Mouse (Mus musculus) embryonic facial prominence, embryonic 15.5 days (tissue): Measurements from ENCODE around the gene Gm11042. TPM values are rescaled to one million over a fixed set of nuclear protein-coding genes. Genes with fewer than 3 reads are reported as not detected.
A peak's percentile ranks its signal among the peaks of the same experiment; 100 is the strongest.

Experiments used
- ATAC-seq: fragments of 200-750 bp; cut with Nextera tagmentation; 2 replicates; pipeline ENCODE4 v1.8.0; 2017; ENCODE audit warnings: low read depth, moderate TSS enrichment; ENCODE audit not compliant: insufficient number of reproducible peaks, low FRiP score, low TSS enrichment
- H3K27ac ChIP-seq: fragments of 300-500 bp; sonication (generic); replicated peaks from 2 replicates; pipeline ENCODE4 v1.5.1; 2015; ENCODE audit warnings: mild to moderate bottlenecking, inconsistent platforms
- H3K27me3 ChIP-seq: fragments of 300-500 bp; sonication (generic); 2 replicates; pipeline ENCODE4 v1.6.1; 2015; ENCODE audit warnings: inconsistent platforms
- H3K36me3 ChIP-seq: fragments of 300-500 bp; sonication (generic); 2 replicates; pipeline ENCODE4 v1.6.1; 2015; ENCODE audit warnings: mild to moderate bottlenecking, inconsistent platforms
- H3K4me1 ChIP-seq: fragments of 300-500 bp; sonication (generic); 2 replicates; pipeline ENCODE4 v1.6.1; 2015; ENCODE audit warnings: inconsistent platforms
- H3K4me2 ChIP-seq: fragments of 300-500 bp; sonication (generic); replicated peaks from 2 replicates; pipeline ENCODE4 v1.6.1; 2015; ENCODE audit warnings: mild to moderate bottlenecking, inconsistent platforms
- H3K4me3 ChIP-seq: fragments of 300-500 bp; sonication (generic); replicated peaks from 2 replicates; pipeline ENCODE4 v1.5.1; 2015; ENCODE audit warnings: mild to moderate bottlenecking, inconsistent platforms
- H3K9ac ChIP-seq: fragments of 300-500 bp; sonication (generic); 2 replicates; pipeline ENCODE4 v1.6.1; 2015; ENCODE audit warnings: inconsistent platforms
- H3K9me3 ChIP-seq: fragments of 300-500 bp; sonication (generic); replicated peaks from 2 replicates; pipeline ENCODE4 v1.6.1; 2016; ENCODE audit warnings: inconsistent platforms
- WGBS: fragments of 180-500 bp; shearing (Covaris S2); methylation state at CpG from one replicate; pipeline ENCODE4 v1.1.7; 2015; 5-methylcytosine and 5-hydroxymethylcytosine counted together
- polyA plus RNA-seq: library from polyadenylated mRNA; unstranded; fragments of >200 nt; fragmentation: Nextera tagmentation; extraction: Ambion mirVana; gene quantifications from 2 replicates; pipeline ENCODE4 v1.2.1, GENCODE M21; 2015

The Gm11042 gene
- polyA plus RNA-seq, 1 experiment from 2014 or later: not detected

DNA sequence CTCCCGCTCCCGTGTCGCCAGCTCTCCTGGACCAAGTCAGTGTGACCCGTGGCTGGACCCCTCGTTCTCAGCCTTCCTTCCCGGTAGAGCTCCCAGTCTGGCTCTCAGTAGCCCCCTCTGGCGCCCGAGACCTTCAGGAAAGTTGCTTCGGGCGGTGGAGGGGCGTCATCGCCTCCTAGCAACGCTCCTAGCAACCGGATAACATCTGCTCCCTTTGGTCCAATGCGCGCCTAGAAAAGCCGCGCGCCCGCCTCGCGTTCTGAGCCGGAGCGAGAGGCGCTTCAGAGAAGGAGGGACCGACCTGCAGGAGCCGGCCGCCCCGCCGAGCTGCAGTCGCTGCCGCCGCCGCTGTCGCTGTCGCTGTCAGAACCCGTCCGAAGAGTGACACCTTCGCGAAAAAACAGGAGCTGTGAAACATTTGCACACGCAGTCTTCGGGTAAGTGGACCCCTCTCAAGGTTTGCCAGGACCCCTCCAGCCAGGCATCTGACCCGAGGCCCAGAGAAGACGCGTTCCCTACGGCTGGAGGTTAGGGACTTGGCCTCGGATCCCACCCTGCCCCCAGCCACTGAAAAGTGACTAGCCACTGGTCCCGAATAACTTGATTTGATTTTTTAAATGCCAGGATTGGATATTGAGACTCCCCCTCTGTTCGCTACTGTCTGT is 32.0 kb downstream of the Gm11042 start:
- Histone ChIP-seq H3K9me3 (no peaks in the 10 kb centered on the region), H3K27me3 (peaks cover 31% of the 10 kb centered on the region), H3K27ac (no peak overlapping the region), H3K9ac (no peak overlapping the region), H3K4me3 (peak overlapping the region; percentile 43), H3K4me1 (peaks cover 11% of the 10 kb centered on the region), H3K36me3 (no peaks in the 10 kb centered on the region), H3K4me2 (peak overlapping the region; percentile 81)
- under 1% methylated on average over 49 of the region's 49 CpGs for WGBS
- peak; percentile 90 for ATAC-seq

DNA sequence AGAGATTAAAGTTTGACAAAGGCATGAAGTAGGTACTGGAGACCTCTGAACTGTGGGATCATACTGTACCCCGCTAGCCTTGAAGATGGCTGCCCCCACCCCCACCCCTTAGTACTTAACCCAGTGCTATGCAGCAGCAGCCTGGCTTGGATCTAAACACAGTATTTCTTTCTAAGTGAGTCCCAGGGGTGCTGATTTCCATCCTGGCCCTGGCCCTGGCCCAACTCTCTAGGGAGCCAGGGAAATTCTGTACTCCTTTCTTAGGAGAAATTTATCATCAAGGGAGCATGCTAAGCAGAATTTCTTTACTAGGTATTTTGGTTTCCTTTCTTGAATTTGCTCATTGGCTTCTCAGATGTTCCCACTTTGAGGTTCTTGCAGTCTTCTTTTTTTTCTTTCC is 33.3 kb downstream of the Gm11042 start:
- peaks cover 31% of the 10 kb centered on the region for H3K27me3 ChIP-seq
- H3K9ac ChIP-seq: no peak overlapping the region
- ATAC-seq: no peak
- no peak overlapping the region for H3K4me2 ChIP-seq
- WGBS: 79% methylated on average over 1 of the region's 1 CpGs
- no peak overlapping the region for H3K27ac ChIP-seq
- peaks cover 11% of the 10 kb centered on the region for H3K4me1 ChIP-seq
- no peaks in the 10 kb centered on the region for H3K36me3 ChIP-seq
- no peaks in the 10 kb centered on the region for H3K9me3 ChIP-seq
- H3K4me3 ChIP-seq: no peak overlapping the region

DNA sequence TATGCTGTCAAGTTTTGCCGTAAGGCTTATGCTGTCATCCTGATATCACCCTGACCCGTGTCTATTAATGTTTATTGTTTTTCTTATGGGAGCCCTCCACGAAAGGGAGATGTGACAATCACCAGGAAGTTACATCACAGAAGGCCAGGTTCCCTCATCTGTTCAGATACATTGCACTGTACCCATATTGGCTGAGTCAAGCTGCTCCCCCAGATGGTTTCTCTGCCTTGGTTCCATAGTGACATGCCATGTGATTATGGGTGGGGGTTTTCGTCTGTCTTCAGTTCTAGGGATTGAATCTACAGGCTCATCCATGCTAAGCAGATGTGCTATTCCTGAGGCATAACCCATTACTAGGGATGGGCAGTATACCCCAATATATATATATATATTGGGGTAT is 34.8 kb downstream of the Gm11042 start:
- Histone ChIP-seq H3K36me3 (no peaks in the 10 kb centered on the region), H3K9me3 (no peaks in the 10 kb centered on the region), H3K4me1 (peaks cover 11% of the 10 kb centered on the region), H3K9ac (no peak overlapping the region), H3K4me2 (no peak overlapping the region), H3K27ac (no peak overlapping the region), H3K27me3 (peaks cover 31% of the 10 kb centered on the region), H3K4me3 (no peak overlapping the region)
- 76% methylated on average over 4 of the region's 4 CpGs for WGBS
- ATAC-seq: no peak

DNA sequence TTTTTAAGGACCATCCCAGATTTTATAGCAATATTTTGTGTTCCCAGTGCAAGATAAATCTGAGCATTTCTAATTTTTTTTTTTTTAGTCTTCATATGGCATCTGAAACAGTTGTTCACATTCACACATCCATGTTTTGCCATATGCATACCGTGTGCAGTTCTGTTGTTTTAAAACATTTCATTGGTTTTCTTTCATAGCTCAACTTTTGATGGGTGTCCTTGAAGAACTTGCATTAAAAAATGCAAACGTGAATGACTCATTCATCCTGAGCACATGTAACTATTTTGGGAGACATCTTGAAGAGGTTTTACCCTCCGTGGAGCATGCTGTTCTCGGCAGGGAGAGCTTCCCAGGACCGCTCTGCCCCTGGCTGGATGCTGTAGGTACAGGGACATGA is 38.9 kb downstream of the Gm11042 start:
- Histone ChIP-seq H3K4me3 (no peak overlapping the region), H3K4me2 (no peak overlapping the region), H3K27me3 (peaks cover 2% of the 10 kb centered on the region; the same call in 1 of the 2 replicates), H3K36me3 (no peaks in the 10 kb centered on the region), H3K4me1 (no peaks in the 10 kb centered on the region), H3K27ac (no peak overlapping the region), H3K9me3 (no peaks in the 10 kb centered on the region), H3K9ac (no peak overlapping the region)
- no peak for ATAC-seq
- WGBS: 62% methylated on average over 5 of the region's 5 CpGs

DNA sequence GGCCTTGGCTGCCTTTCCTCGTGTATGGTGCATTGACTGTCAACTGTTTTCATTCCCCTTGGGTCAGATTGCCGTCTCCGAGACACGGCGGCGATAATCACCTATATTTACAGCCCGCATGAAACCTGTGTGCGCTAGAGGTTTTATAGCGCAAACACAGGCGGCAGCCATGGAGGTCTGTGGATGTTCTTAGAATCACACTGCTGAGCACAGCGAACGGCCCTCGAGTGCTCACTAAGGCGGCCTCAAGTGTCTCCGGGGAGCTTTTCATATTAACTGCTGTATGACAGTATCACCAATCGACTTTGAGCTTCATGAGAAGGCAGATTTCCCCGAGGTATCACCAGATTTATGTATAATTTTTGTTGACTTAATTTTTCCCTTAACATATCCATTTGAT is 43.6 kb downstream of the Gm11042 start:
- Histone ChIP-seq H3K4me1 (no peaks in the 10 kb centered on the region), H3K36me3 (no peaks in the 10 kb centered on the region), H3K4me2 (no peak overlapping the region), H3K27me3 (no peaks in the 10 kb centered on the region), H3K27ac (no peak overlapping the region), H3K9me3 (no peaks in the 10 kb centered on the region), H3K9ac (no peak overlapping the region), H3K4me3 (no peak overlapping the region)
- ATAC-seq: no peak
- WGBS: 90% methylated on average over 17 of the region's 17 CpGs

DNA sequence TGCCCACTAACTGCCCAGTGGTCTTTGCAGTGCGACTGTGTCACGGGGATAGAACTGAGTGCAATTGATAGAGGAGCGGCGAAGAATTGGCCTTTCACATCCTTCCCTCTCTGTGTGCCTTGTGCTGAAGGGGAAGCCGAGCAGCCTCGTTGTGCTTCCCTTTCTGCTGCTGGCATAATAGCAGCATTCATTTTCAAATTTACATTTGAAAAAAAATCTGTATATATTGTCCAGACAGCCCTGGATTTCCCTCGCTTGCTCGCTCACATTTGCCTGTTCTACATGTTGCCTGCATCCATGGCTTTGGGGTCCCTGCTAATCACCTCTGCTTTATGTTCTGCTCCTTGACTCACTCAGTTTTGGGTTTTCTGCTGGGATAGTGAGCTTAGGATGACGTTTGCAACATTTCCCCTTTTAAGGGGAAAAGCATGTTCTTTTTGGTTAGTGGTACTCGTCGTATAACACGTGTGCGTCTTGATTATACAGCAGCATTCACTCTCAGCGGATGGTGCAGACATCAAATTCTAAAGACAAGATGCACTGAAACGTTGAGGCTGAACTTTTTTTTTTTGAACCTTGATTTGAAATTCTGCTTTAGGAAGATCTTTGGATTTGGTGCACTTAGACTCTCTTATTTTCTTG is 47.4 kb downstream of the Gm11042 start:
- ATAC-seq: no peak
- no peak overlapping the region for H3K4me2 ChIP-seq
- WGBS: 83% methylated on average over 15 of the region's 15 CpGs
- H3K9ac ChIP-seq: no peak overlapping the region
- H3K36me3 ChIP-seq: no peaks in the 10 kb centered on the region
- H3K9me3 ChIP-seq: no peaks in the 10 kb centered on the region
- no peaks in the 10 kb centered on the region for H3K4me1 ChIP-seq
- no peak overlapping the region for H3K4me3 ChIP-seq
- H3K27ac ChIP-seq: no peak overlapping the region
- no peaks in the 10 kb centered on the region for H3K27me3 ChIP-seq

DNA sequence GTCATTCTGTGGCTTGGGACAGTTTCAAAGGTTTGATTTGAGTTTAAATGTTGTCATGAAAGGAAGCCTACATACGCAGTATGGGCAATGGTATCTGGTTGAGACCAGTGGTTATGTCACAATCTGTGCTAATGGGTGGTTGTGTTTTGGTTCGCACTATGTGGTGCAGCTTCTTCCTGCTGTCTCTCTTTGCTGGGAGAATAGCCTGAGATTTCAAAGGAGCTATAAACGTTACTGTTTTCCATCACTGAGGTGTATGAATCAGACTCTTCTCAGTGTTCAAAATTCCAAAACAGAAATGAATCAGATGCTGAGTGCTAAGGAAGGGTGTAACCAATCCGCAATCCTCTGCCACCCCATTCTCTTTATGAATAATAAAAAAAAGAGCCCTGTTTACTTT is 49.1 kb downstream of the Gm11042 start:
- Histone ChIP-seq H3K4me1 (no peaks in the 10 kb centered on the region), H3K4me2 (no peak overlapping the region), H3K27me3 (no peaks in the 10 kb centered on the region), H3K27ac (no peak overlapping the region), H3K36me3 (no peaks in the 10 kb centered on the region), H3K4me3 (no peak overlapping the region), H3K9me3 (no peaks in the 10 kb centered on the region), H3K9ac (no peak overlapping the region)
- 87% methylated on average over 4 of the region's 4 CpGs for WGBS
- no peak for ATAC-seq
